Mouse (Mus musculus): ENCODE measurements around the gene Ndufa6.

GRCm38 (mm10) chr15:82340414-82341035, 13.6 kb downstream of the Ndufa6 start:
- TF ChIP-seq HCFC1 (IDR thresholded peaks at IDR 0.05; ENCODE audit: borderline replicate concordance, insufficient read depth, low read length) (no peak), CHD2 (IDR thresholded peaks at IDR 0.05; ENCODE audit: low read depth, low read length) (no peak), MAFK (IDR thresholded peaks at IDR 0.05; ENCODE audit: insufficient read depth, low read depth, low read length) (no peak), ZNF384 (IDR thresholded peaks at IDR 0.05; ENCODE audit: low read depth, low read length) (no peak), ZC3H11A (IDR thresholded peaks at IDR 0.05; ENCODE audit: borderline replicate concordance, low read depth, low read length) (no peak)
